Mouse (Mus musculus): ENCODE measurements at regions not wholly inside any gene's neighbourhood (a gene's known extent, or its start where the extent isn't known, plus 50 kb on each side); places are given as distances from the start of the nearest gene placed in this dataset.
"Not testable (repeated sequence)": the region's sequence is repeated elsewhere in the genome, so short reads cannot be mapped to it uniquely, and the experiment has no call there.

- no peak for DNase-seq (ENCODE audit: low spot score in 2 of 2)
Observed at GRCm38 (mm10) chr4:64432097-64432496, 385.3 kb upstream of the Tnc start.

- DNase-seq (ENCODE audit: low spot score in 2 of 2), result no peak
Observed at GRCm38 (mm10) chr4:64437744-64438594, 391.2 kb upstream of the Tnc start.

GRCm38 (mm10) chr4:64451442-64451841 lies 404.6 kb upstream of the Tnc start:
- DNase-seq (ENCODE audit: low spot score in 2 of 2), result no peak

GRCm38 (mm10) chr4:64451946-64452345 lies 405.1 kb upstream of the Tnc start:
- no peak for DNase-seq (ENCODE audit: low spot score in 2 of 2)

GRCm38 (mm10) chr4:64492260-64492962 lies 445.6 kb upstream of the Tnc start:
- no peak for DNase-seq (ENCODE audit: low spot score in 2 of 2)

- not testable (repeated sequence) for DNase-seq (ENCODE audit: low spot score in 2 of 2)
Observed at GRCm38 (mm10) chr4:64497759-64498158, 450.9 kb upstream of the Tnc start.

GRCm38 (mm10) chr4:64500635-64501395 lies 454.0 kb upstream of the Tnc start:
- no peak for DNase-seq (ENCODE audit: low spot score in 2 of 2)

- DNase-seq (ENCODE audit: low spot score in 2 of 2), result no peak
Observed at GRCm38 (mm10) chr4:64521883-64522282, 475.1 kb upstream of the Tnc start.

GRCm38 (mm10) chr4:64527724-64528332 lies 481.0 kb upstream of the Tnc start:
- no peak for DNase-seq (ENCODE audit: low spot score in 2 of 2)

- DNase-seq (ENCODE audit: low spot score in 2 of 2), result peak in 1 of 2 experiments; percentile 22
Observed at GRCm38 (mm10) chr4:64530585-64530984, 483.8 kb upstream of the Tnc start.

GRCm38 (mm10) chr4:64533019-64533418 lies 486.2 kb upstream of the Tnc start:
- peak in 1 of 2 experiments; percentile 10 for DNase-seq (ENCODE audit: low spot score in 2 of 2)

- DNase-seq (ENCODE audit: low spot score in 2 of 2), result no peak
Observed at GRCm38 (mm10) chr4:64535554-64536253, 488.9 kb upstream of the Tnc start.

- no peak for DNase-seq (ENCODE audit: low spot score in 2 of 2)
Observed at GRCm38 (mm10) chr4:64538009-64538408, 491.2 kb upstream of the Tnc start.

- no peak for DNase-seq (ENCODE audit: low spot score in 2 of 2)
Observed at GRCm38 (mm10) chr4:64544576-64545185, 497.9 kb upstream of the Tnc start.

- no peak for DNase-seq (ENCODE audit: low spot score in 2 of 2)
Observed at GRCm38 (mm10) chr4:64546386-64546785, 499.6 kb upstream of the Tnc start.

- no peak for DNase-seq (ENCODE audit: low spot score in 2 of 2)
Observed at GRCm38 (mm10) chr4:64562511-64562910, 515.7 kb upstream of the Tnc start.

- DNase-seq (ENCODE audit: low spot score in 2 of 2), result no peak
Observed at GRCm38 (mm10) chr4:64563996-64564395, 517.2 kb upstream of the Tnc start.

GRCm38 (mm10) chr4:64570666-64571065 lies 523.9 kb upstream of the Tnc start:
- DNase-seq (ENCODE audit: low spot score in 2 of 2), result no peak

- no peak for DNase-seq (ENCODE audit: low spot score in 2 of 2)
Observed at GRCm38 (mm10) chr4:64575901-64576300, 529.1 kb upstream of the Tnc start.

GRCm38 (mm10) chr4:64595014-64595599 lies 528.9 kb upstream of the Pappa start:
- DNase-seq (ENCODE audit: low spot score in 2 of 2), result no peak

All from frontal cortex, postnatal 25 days (tissue).